In the genomic region with DNA sequence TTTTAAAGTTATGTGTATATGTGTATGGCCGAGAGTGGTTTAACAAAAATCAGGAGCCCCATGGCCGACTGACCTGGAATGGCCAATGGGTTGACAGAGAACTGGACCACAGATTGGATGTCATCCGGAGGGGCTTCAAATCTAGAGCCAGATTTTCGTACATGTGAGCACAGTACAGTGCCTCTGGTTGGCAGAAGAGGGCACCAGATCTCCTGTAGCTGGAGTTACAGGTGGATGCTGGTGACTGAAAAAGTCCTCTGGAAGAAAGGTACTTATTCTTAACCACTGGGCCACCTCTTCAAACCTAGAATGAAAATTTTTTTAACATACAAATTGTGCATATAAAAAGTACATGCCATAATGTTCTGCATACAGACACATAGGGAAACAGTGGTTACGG, we compare ENCODE assay signal across 19 mouse cellular contexts. TPM values are rescaled to one million over a fixed set of nuclear protein-coding genes. Genes with fewer than 3 reads are reported as not detected.
DNase-seq lines count a peak whose midpoint lies in the region; ATAC-seq and TF ChIP-seq lines count a peak whose summit lies in the region.
"Had no signal": no experiment of that assay in that cellular context is flagged by ENCODE, and none has a peak within 500 bp of the region (broad histone marks: within the 10 kb centered on the region; RNA-seq: fewer than 3 reads in every experiment).

No protein-coding gene starts in this region.

- no peaks in the 10 kb centered on the region for H3K36me3 ChIP-seq in kidney, adult 2 months (ENCODE audit: control insufficient read depth, insufficient read depth, low read length)
- H3K36me3 ChIP-seq in midbrain, postnatal 0 days (ENCODE audit: insufficient read depth, low read length), result no peaks in the 10 kb centered on the region
- H3K36me3 ChIP-seq in midbrain, embryonic 10.5 days, result no peaks in the 10 kb centered on the region
- H3K36me3 ChIP-seq in limb, embryonic 12.5 days, result no peaks in the 10 kb centered on the region
- H3K36me3 ChIP-seq: embryonic facial prominence, embryonic 15.5 days had no signal

- no peak for TF ChIP-seq POLR2A in kidney, adult 2 months (IDR thresholded peaks at IDR 0.05; ENCODE audit: low read depth, low read length)

- 68% methylated on average over 5 of the region's 5 CpGs for WGBS in kidney, adult 2 months
- whole genome bisulfite sequencing in midbrain, postnatal 0 days, result 77% methylated on average over 5 of the region's 5 CpGs
- 76% methylated on average over 5 of the region's 5 CpGs for WGBS in midbrain, embryonic 10.5 days
- WGBS in limb, embryonic 12.5 days, result 75% methylated on average over 5 of the region's 5 CpGs

- H3K27me3 ChIP-seq in kidney, adult 2 months (replicated peaks; ENCODE audit: control insufficient read depth, insufficient read depth, low read length), result no peaks in the 10 kb centered on the region
- H3K27me3 ChIP-seq in midbrain, postnatal 0 days (ENCODE audit: insufficient read depth, low read length), result no peaks in the 10 kb centered on the region
- H3K27me3 ChIP-seq in midbrain, embryonic 10.5 days (ENCODE audit: low read depth, poor library complexity, severe bottlenecking), result no peaks in the 10 kb centered on the region
- H3K27me3 ChIP-seq in limb, embryonic 12.5 days, result no peaks in the 10 kb centered on the region
- H3K27me3 ChIP-seq: embryonic facial prominence, embryonic 15.5 days had no signal

- no peak for ATAC-seq in midbrain, postnatal 0 days (ENCODE audit: low FRiP score)
- ATAC-seq in limb, embryonic 12.5 days (ENCODE audit: insufficient number of reproducible peaks, insufficient read depth, low FRiP score, low TSS enrichment, low read depth), result no peak
- ATAC-seq: CD4-positive, CD25-positive, alpha-beta regulatory T cell, adult 4 months; inflammation-experienced regulatory T-cells, adult 6 months had no signal

- H3K9ac ChIP-seq in midbrain, postnatal 0 days (replicated peaks; ENCODE audit: low read length, poor library complexity, severe bottlenecking), result no peak overlapping the region
- H3K9ac ChIP-seq in limb, embryonic 12.5 days (replicated peaks), result no peak overlapping the region
- H3K9ac ChIP-seq: embryonic facial prominence, embryonic 15.5 days had no signal

- DNase-seq in kidney, adult 2 months, result no peak
- no peak for DNase-seq in kidney, postnatal 14 days
- no peak for DNase-seq in midbrain, postnatal 0 days (ENCODE audit: low spot score)
- DNase-seq in midbrain, embryonic 10.5 days (ENCODE audit: low spot score), result no peak
- peak; percentile 19 for DNase-seq in NIH3T3 (ENCODE audit: low read depth)
- no peak for DNase-seq in right cerebral cortex, postnatal 25 days
- no peak for DNase-seq in heart, adult 9 months (ENCODE audit: low spot score in 2 of 2)
- DNase-seq: cerebellum, postnatal 14 days; retina, postnatal 1 day had no signal

- peaks cover 14% of the 10 kb centered on the region for H3K4me1 ChIP-seq in kidney, adult 2 months (ENCODE audit: control insufficient read depth, insufficient read depth, low read length)
- H3K4me1 ChIP-seq in midbrain, postnatal 0 days (ENCODE audit: insufficient read depth, low read length), result no peaks in the 10 kb centered on the region
- peaks cover under 1% of the 10 kb centered on the region; the same call in 1 of the 2 replicates for H3K4me1 ChIP-seq in midbrain, embryonic 10.5 days
- peaks cover 9% of the 10 kb centered on the region for H3K4me1 ChIP-seq in limb, embryonic 12.5 days (replicated peaks)
- H3K4me1 ChIP-seq: embryonic facial prominence, embryonic 15.5 days had no signal

- no peak overlapping the region for H3K4me2 ChIP-seq in midbrain, postnatal 0 days (ENCODE audit: low read depth, low read length, poor library complexity, severe bottlenecking)
- no peak overlapping the region for H3K4me2 ChIP-seq in limb, embryonic 12.5 days
- H3K4me2 ChIP-seq: embryonic facial prominence, embryonic 15.5 days; midbrain, embryonic 11.5 days had no signal

- no peaks in the 10 kb centered on the region for H3K9me3 ChIP-seq in midbrain, postnatal 0 days (ENCODE audit: low read length)
- H3K9me3 ChIP-seq in midbrain, embryonic 10.5 days (replicated peaks), result no peaks in the 10 kb centered on the region
- no peaks in the 10 kb centered on the region for H3K9me3 ChIP-seq in limb, embryonic 12.5 days
- H3K9me3 ChIP-seq: embryonic facial prominence, embryonic 15.5 days had no signal

- peak; percentile 54 for TF ChIP-seq CTCF in kidney, adult 2 months (conservative IDR thresholded peaks at IDR 0.05; ENCODE audit: insufficient read depth, insufficient read length, low read depth, low read length)
- peak; percentile 38 for TF ChIP-seq CTCF in midbrain, postnatal 0 days (IDR thresholded peaks at IDR 0.05)

- H3K4me3 ChIP-seq in kidney, adult 2 months (ENCODE audit: insufficient read depth, low read depth, low read length), result no peak overlapping the region
- H3K4me3 ChIP-seq in midbrain, postnatal 0 days (ENCODE audit: low read depth, low read length), result no peak overlapping the region
- H3K4me3 ChIP-seq in midbrain, embryonic 10.5 days, result no peak overlapping the region
- H3K4me3 ChIP-seq in limb, embryonic 12.5 days (replicated peaks), result no peak overlapping the region
- H3K4me3 ChIP-seq: embryonic facial prominence, embryonic 15.5 days had no signal

- no peak overlapping the region; the same call in 1 of the 2 replicates for H3K27ac ChIP-seq in kidney, adult 2 months (ENCODE audit: insufficient read depth, low read depth, low read length)
- no peak overlapping the region for H3K27ac ChIP-seq in midbrain, postnatal 0 days (ENCODE audit: low read depth, low read length)
- no peak overlapping the region for H3K27ac ChIP-seq in midbrain, embryonic 10.5 days (replicated peaks)
- peak overlapping the region; percentile 84 for H3K27ac ChIP-seq in limb, embryonic 12.5 days

RNA-seq across cellular contexts. Expression of a gene that starts 3.1 kb away (rescaled TPM):
- 0.16 and 0.27 TPM in 2 replicates for polyA plus RNA-seq in kidney, adult 2 months (2012; rRNA removed)
- total RNA-seq in midbrain, postnatal 0 days (2014; rRNA removed), result not detected in 2 replicates
- polyA plus RNA-seq in midbrain, postnatal 0 days (2015; fragmentation: Nextera tagmentation; extraction: Ambion mirVana), result 0.20 and 0.21 TPM in 2 replicates
- polyA plus RNA-seq in midbrain, embryonic 10.5 days (2016; fragmentation: Nextera tagmentation; extraction: Ambion mirVana), result 0.15 TPM in 1 of 2 replicates, not detected in the other
- polyA plus RNA-seq in limb, embryonic 12.5 days (2016; fragmentation: Nextera tagmentation; extraction: Ambion mirVana), result 0.27 TPM in 1 of 2 replicates, not detected in the other
- total RNA-seq: granulocyte monocyte progenitor cell, adult 5-6 weeks; heart, postnatal 14 days; layer of hippocampus, postnatal 14 days had no signal
- polyA plus RNA-seq: CD4-positive, CD25-positive, alpha-beta regulatory T cell, adult 4 months; embryonic facial prominence, embryonic 15.5 days; inflammation-experienced regulatory T-cells, adult 6 months; liver, embryonic 16.5 days; midbrain, embryonic 11.5 days; neural tube, embryonic 11.5 days had no signal

RNA-seq across cellular contexts. Expression of a gene that starts 6.0 kb away (rescaled TPM):
- polyA plus RNA-seq in kidney, adult 2 months (2012; rRNA removed), result 64.8 and 75.4 TPM in 2 replicates
- 22.8 and 30.8 TPM in 2 replicates for total RNA-seq in midbrain, postnatal 0 days (2014; rRNA removed)
- 6.6 and 7.0 TPM in 2 replicates for polyA plus RNA-seq in midbrain, postnatal 0 days (2015; fragmentation: Nextera tagmentation; extraction: Ambion mirVana)
- 9.7 and 12.9 TPM in 2 replicates for polyA plus RNA-seq in midbrain, embryonic 10.5 days (2016; fragmentation: Nextera tagmentation; extraction: Ambion mirVana)
- polyA plus RNA-seq in limb, embryonic 12.5 days (2016; fragmentation: Nextera tagmentation; extraction: Ambion mirVana), result 16.1 and 17.4 TPM in 2 replicates
